Comparison of ENCODE assay signal across 8 mouse cellular contexts in the genomic region with DNA sequence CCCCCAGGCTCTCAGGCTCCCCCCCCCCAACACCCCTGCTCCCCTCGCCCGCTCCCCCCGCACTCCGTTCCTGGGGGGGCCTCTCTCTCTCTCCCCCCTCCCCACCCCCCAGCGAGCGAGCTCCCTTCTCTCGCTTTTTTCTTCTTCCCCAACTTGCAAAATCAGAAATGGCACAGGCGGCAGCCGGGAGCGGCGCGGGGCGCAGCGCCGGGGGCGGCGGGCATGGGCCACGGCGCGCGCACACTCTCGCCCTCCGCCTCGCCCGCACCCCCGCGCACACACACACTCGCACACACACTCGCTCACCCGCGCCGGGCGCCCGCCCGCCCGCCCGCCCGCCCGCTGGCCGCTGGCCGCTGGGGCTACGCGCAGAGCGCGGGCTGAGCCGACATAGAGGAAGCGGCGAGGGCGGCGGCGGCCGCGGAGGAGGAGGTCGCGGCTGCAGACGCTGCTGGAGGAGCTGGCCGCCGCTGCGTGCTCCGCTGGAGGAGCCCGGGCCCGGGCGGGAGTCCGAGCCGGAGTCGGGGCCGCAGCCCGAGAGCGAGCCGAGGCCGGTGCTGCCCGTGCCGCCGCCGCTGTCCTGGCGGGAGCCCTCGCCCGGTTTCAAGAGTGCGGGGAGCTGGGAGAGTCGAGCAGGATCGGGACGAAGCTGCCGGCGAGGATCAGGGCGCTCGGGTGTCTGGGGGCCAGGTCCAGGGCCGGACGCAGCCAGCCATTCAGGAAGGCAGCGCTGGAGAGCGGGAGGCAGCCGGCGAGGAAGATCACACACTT. TPM values are rescaled to one million over a fixed set of nuclear protein-coding genes. Genes with fewer than 3 reads are reported as not detected.
A peak's percentile ranks its signal among the peaks of the same experiment; 100 is the strongest.
DNase-seq lines count a peak whose midpoint lies in the region; ATAC-seq and TF ChIP-seq lines count a peak whose summit lies in the region.

No protein-coding gene starts in this region.

- peaks cover 14% of the 10 kb centered on the region for H3K36me3 ChIP-seq in forebrain, embryonic 12.5 days (replicated peaks)
- no peaks in the 10 kb centered on the region for H3K36me3 ChIP-seq in hindbrain, embryonic 15.5 days
- no peaks in the 10 kb centered on the region for H3K36me3 ChIP-seq in liver, embryonic 13.5 days
- no peaks in the 10 kb centered on the region for H3K36me3 ChIP-seq in neural tube, embryonic 15.5 days

- ATAC-seq in forebrain, embryonic 12.5 days (ENCODE audit: low FRiP score), result 0 out of 2 replicates have a peak, but pooled peaks have one; percentile 0
- no peak for ATAC-seq in hindbrain, embryonic 15.5 days (ENCODE audit: low FRiP score, low read depth)
- ATAC-seq in liver, embryonic 13.5 days (ENCODE audit: low read depth), result 0 out of 2 replicates have a peak, but pooled peaks have one; percentile 27
- ATAC-seq in neural tube, embryonic 15.5 days (ENCODE audit: low FRiP score), result peak; percentile 11

- H3K9me3 ChIP-seq in forebrain, embryonic 12.5 days, result no peaks in the 10 kb centered on the region
- H3K9me3 ChIP-seq in hindbrain, embryonic 15.5 days, result no peaks in the 10 kb centered on the region
- H3K9me3 ChIP-seq in liver, embryonic 13.5 days (replicated peaks), result no peaks in the 10 kb centered on the region
- H3K9me3 ChIP-seq in neural tube, embryonic 15.5 days (replicated peaks), result no peaks in the 10 kb centered on the region

- H3K4me1 ChIP-seq in bone marrow macrophage, adult 2 months (ENCODE audit: control insufficient read depth, insufficient read depth, low read length), result peaks cover 3% of the 10 kb centered on the region; the same call in 1 of the 2 replicates
- H3K4me1 ChIP-seq in forebrain, embryonic 12.5 days, result peaks cover 4% of the 10 kb centered on the region
- H3K4me1 ChIP-seq in hindbrain, embryonic 15.5 days (replicated peaks), result peaks cover 9% of the 10 kb centered on the region
- no peaks in the 10 kb centered on the region for H3K4me1 ChIP-seq in liver, embryonic 13.5 days (replicated peaks)
- peaks cover 20% of the 10 kb centered on the region for H3K4me1 ChIP-seq in neural tube, embryonic 15.5 days

- DNase-seq in right cerebral cortex, adult 2 months (ENCODE audit: low spot score in 2 of 2), result peak; percentile 49 to 53
- DNase-seq in right cerebral cortex, postnatal 4 days, result no peak
- no peak for DNase-seq in liver, embryonic 13.5 days
- no peak for DNase-seq in spleen, postnatal 10 days (ENCODE audit: low spot score in 2 of 2)

- no peak overlapping the region for H3K27ac ChIP-seq in bone marrow macrophage, adult 2 months (ENCODE audit: insufficient read depth, low read depth, low read length)
- peak overlapping the region; percentile 100 for H3K27ac ChIP-seq in forebrain, embryonic 12.5 days
- peak overlapping the region; percentile 100 for H3K27ac ChIP-seq in hindbrain, embryonic 15.5 days (replicated peaks)
- H3K27ac ChIP-seq in liver, embryonic 13.5 days, result peak overlapping the region; percentile 47
- H3K27ac ChIP-seq in neural tube, embryonic 15.5 days (replicated peaks), result peak overlapping the region; percentile 99

- under 1% methylated on average over 62 of the region's 92 CpGs for WGBS in forebrain, embryonic 12.5 days
- under 1% methylated on average over 75 of the region's 92 CpGs for WGBS in hindbrain, embryonic 15.5 days
- under 1% methylated on average over 58 of the region's 92 CpGs for WGBS in liver, embryonic 13.5 days (ENCODE audit: insufficient replicate concordance)
- under 1% methylated on average over 70 of the region's 92 CpGs for WGBS in neural tube, embryonic 15.5 days

- TF ChIP-seq POLR2A in bone marrow macrophage, adult 2 months (IDR thresholded peaks at IDR 0.05; ENCODE audit: borderline replicate concordance, low read depth, low read length), result no peak

- H3K9ac ChIP-seq in forebrain, embryonic 12.5 days, result peak overlapping the region; percentile 100
- peak overlapping the region; percentile 100 for H3K9ac ChIP-seq in hindbrain, embryonic 15.5 days
- H3K9ac ChIP-seq in liver, embryonic 13.5 days, result peak overlapping the region; percentile 52
- H3K9ac ChIP-seq in neural tube, embryonic 15.5 days (replicated peaks), result peak overlapping the region; percentile 97

- TF ChIP-seq CTCF in bone marrow macrophage, adult 2 months (IDR thresholded peaks at IDR 0.05; ENCODE audit: low read depth, low read length), result no peak

- H3K4me3 ChIP-seq in bone marrow macrophage, adult 2 months (ENCODE audit: insufficient read depth, low read length), result peak overlapping the region; percentile 64
- H3K4me3 ChIP-seq in forebrain, embryonic 12.5 days (replicated peaks), result peak overlapping the region; percentile 96
- H3K4me3 ChIP-seq in hindbrain, embryonic 15.5 days, result peak overlapping the region; percentile 96
- peak overlapping the region; percentile 59 for H3K4me3 ChIP-seq in liver, embryonic 13.5 days (replicated peaks)
- peak overlapping the region; percentile 87 for H3K4me3 ChIP-seq in neural tube, embryonic 15.5 days (replicated peaks)

- H3K4me2 ChIP-seq in forebrain, embryonic 12.5 days, result peak overlapping the region; percentile 75
- peak overlapping the region; percentile 74 for H3K4me2 ChIP-seq in hindbrain, embryonic 15.5 days
- peak overlapping the region; percentile 66 for H3K4me2 ChIP-seq in liver, embryonic 13.5 days
- peak overlapping the region; percentile 87 for H3K4me2 ChIP-seq in neural tube, embryonic 15.5 days

- peaks cover 10% of the 10 kb centered on the region; the same call in 1 of the 2 replicates for H3K27me3 ChIP-seq in forebrain, embryonic 12.5 days
- H3K27me3 ChIP-seq in hindbrain, embryonic 15.5 days, result no peaks in the 10 kb centered on the region
- H3K27me3 ChIP-seq in liver, embryonic 13.5 days, result peaks cover 97% of the 10 kb centered on the region
- no peaks in the 10 kb centered on the region for H3K27me3 ChIP-seq in neural tube, embryonic 15.5 days (replicated peaks)

RNA-seq across cellular contexts. Expression of gene Nr2f1, which starts 0.5 kb away (rescaled TPM):
- not detected in 2 replicates for polyA plus RNA-seq in bone marrow macrophage, adult 2 months (2012; ENCODE audit: insufficient read depth, insufficient read length, missing spikeins)
- 86.3 and 113 TPM in 2 replicates for polyA plus RNA-seq in forebrain, embryonic 12.5 days (2016; fragmentation: Nextera tagmentation; extraction: Ambion mirVana)
- 51.8 and 57.4 TPM in 2 replicates for polyA plus RNA-seq in hindbrain, embryonic 15.5 days (2015; fragmentation: Nextera tagmentation; extraction: Ambion mirVana)
- polyA plus RNA-seq in liver, embryonic 13.5 days (2015; fragmentation: Nextera tagmentation; extraction: Ambion mirVana), result 0.48 and 0.68 TPM in 2 replicates
- 30.3 and 37.8 TPM in 2 replicates for polyA plus RNA-seq in neural tube, embryonic 15.5 days (2015; fragmentation: Nextera tagmentation; extraction: Ambion mirVana)

Comparison
In these comparisons a context has a peak if more than half of its experiments do, and no peak if none do; other contexts are left out.
1. DNase-seq: peak in right cerebral cortex, adult 2 months (2 of 2); none in right cerebral cortex, postnatal 4 days (single experiment), liver, embryonic 13.5 days (single experiment) and spleen, postnatal 10 days (0 of 2).
2. RNA of gene Nr2f1, which starts 0.5 kb away (polyA plus RNA-seq): 86.3 to 113 TPM in forebrain, embryonic 12.5 days, 51.8 to 57.4 TPM in hindbrain, embryonic 15.5 days and 30.3 to 37.8 TPM in neural tube, embryonic 15.5 days; 0.48 to 0.68 TPM in liver, embryonic 13.5 days and not detected in bone marrow macrophage, adult 2 months; every median in the first group is over 10 times any median in the second.
3. Peak in every context shown above with its lines, with median percentiles within 50 percentile points of each other: H3K4me3 ChIP-seq, H3K4me2 ChIP-seq and H3K9ac ChIP-seq.